Mouse (Mus musculus): Measurements from ENCODE around the gene Col6a6.
A peak's percentile ranks its signal among the peaks of the same experiment; 100 is the strongest.
"Not testable (repeated sequence)": the region's sequence is repeated elsewhere in the genome, so short reads cannot be mapped to it uniquely, and the experiment has no call there.

The Col6a6 gene

GRCm38 (mm10) chr9:105827791-105828385 is at the start of gene Col6a6:
Gene Col6a6 (minus strand): TSS chr9:105828160.
- DNase-seq, result no peak

GRCm38 (mm10) chr9:105876124-105876523 is 48.2 kb upstream of the Col6a6 start:
- DNase-seq, result no peak

GRCm38 (mm10) chr9:105871643-105872042 is 43.7 kb upstream of the Col6a6 start:
- DNase-seq, result no peak

- DNase-seq, result peak; percentile 38
These were observed 29.8 kb upstream of the Col6a6 start for GRCm38 (mm10) chr9:105857773-105858172.

GRCm38 (mm10) chr9:105852778-105853065 is 24.8 kb upstream of the Col6a6 start:
- DNase-seq, result no peak

GRCm38 (mm10) chr9:105852015-105852777 is 24.2 kb upstream of the Col6a6 start:
- DNase-seq, result no peak

- no peak for DNase-seq
These were observed 23.1 kb upstream of the Col6a6 start for GRCm38 (mm10) chr9:105851011-105851410.

- no peak for DNase-seq
These were observed 20.4 kb upstream of the Col6a6 start for GRCm38 (mm10) chr9:105848396-105848795.

GRCm38 (mm10) chr9:105847261-105847660 is 19.3 kb upstream of the Col6a6 start:
- no peak for DNase-seq

- DNase-seq, result not testable (repeated sequence)
These were observed 13.4 kb upstream of the Col6a6 start for GRCm38 (mm10) chr9:105841386-105841785.

GRCm38 (mm10) chr9:105839147-105839515 is 11.2 kb upstream of the Col6a6 start:
- DNase-seq, result no peak

- no peak for DNase-seq
These were observed 10.6 kb upstream of the Col6a6 start for GRCm38 (mm10) chr9:105838396-105839146.

GRCm38 (mm10) chr9:105835587-105835986 is 7.6 kb upstream of the Col6a6 start:
- no peak for DNase-seq

GRCm38 (mm10) chr9:105834799-105835198 is 6.8 kb upstream of the Col6a6 start:
- DNase-seq, result no peak

- no peak for DNase-seq
These were observed 3.3 kb upstream of the Col6a6 start for GRCm38 (mm10) chr9:105831291-105831690.

- no peak for DNase-seq
These were observed 798 bp downstream of the Col6a6 start for GRCm38 (mm10) chr9:105827076-105827647.

GRCm38 (mm10) chr9:105820711-105821110 is 7.2 kb downstream of the Col6a6 start:
- DNase-seq, result no peak

- no peak for DNase-seq
These were observed 8.7 kb downstream of the Col6a6 start for GRCm38 (mm10) chr9:105819155-105819709.

- no peak for DNase-seq
These were observed 13.5 kb downstream of the Col6a6 start for GRCm38 (mm10) chr9:105814436-105814835.

- no peak for DNase-seq
These were observed 16.5 kb downstream of the Col6a6 start for GRCm38 (mm10) chr9:105811458-105811857.

GRCm38 (mm10) chr9:105808920-105809505 is 18.9 kb downstream of the Col6a6 start:
- DNase-seq, result no peak

- no peak for DNase-seq
These were observed 24.5 kb downstream of the Col6a6 start for GRCm38 (mm10) chr9:105803416-105803815.

GRCm38 (mm10) chr9:105801463-105801862 is 26.5 kb downstream of the Col6a6 start:
- DNase-seq, result no peak
